Mouse (Mus musculus): ENCODE results near the gene Vax1. TPM values are rescaled to one million over a fixed set of nuclear protein-coding genes. Genes with fewer than 3 reads are reported as not detected.

The Vax1 gene
- total RNA-seq (2018; cell fraction: chromatin; rRNA removed): not detected
- total RNA-seq (2018; cell fraction: cytosol; rRNA removed): not detected
- not detected for total RNA-seq (2018; cell fraction: nucleus; rRNA removed)
- polyA plus RNA-seq (2018): not detected in 3 replicates

GRCm38 (mm10) chr19:59169936-59170765 lies at the start of gene Vax1:
Gene Vax1, minus strand, starts transcription at chr19:59170056.
- no peaks in the 10 kb centered on the region for H3K36me3 ChIP-seq (ENCODE audit: inconsistent target)
- no peaks in the 10 kb centered on the region for H3K79me2 ChIP-seq (ENCODE audit: inconsistent target)
- 1% methylated on average over 47 of the region's 54 CpGs for WGBS (ENCODE audit: missing documents)
- no peak within 1 kb of the TSS for H3K27ac ChIP-seq
- H3K4me3 ChIP-seq (ENCODE audit: inconsistent target): no peak within 1 kb of the TSS

- 71% methylated on average over 7 of the region's 8 CpGs for WGBS (ENCODE audit: missing documents)
- H3K4me3 ChIP-seq (ENCODE audit: inconsistent target): no peak within 1 kb of the TSS
- no peak within 1 kb of the TSS for H3K27ac ChIP-seq
- no peaks in the 10 kb centered on the region for H3K79me2 ChIP-seq (ENCODE audit: inconsistent target)
- no peaks in the 10 kb centered on the region for H3K36me3 ChIP-seq (ENCODE audit: inconsistent target)
Measured at GRCm38 (mm10) chr19:59218991-59219390, 49.1 kb upstream of the Vax1 start, which contains the start of gene Kcnk18. Gene Kcnk18, plus strand, starts transcription at chr19:59219214.

- Histone ChIP-seq H3K36me3 (ENCODE audit: inconsistent target) (no peaks in the 10 kb centered on the region), H3K79me2 (ENCODE audit: inconsistent target) (no peaks in the 10 kb centered on the region), H3K4me3 (ENCODE audit: inconsistent target) (no peak overlapping the region), H3K27ac (no peak overlapping the region)
- 93% methylated on average over 3 of the region's 3 CpGs for WGBS (ENCODE audit: missing documents)
Measured at GRCm38 (mm10) chr19:59216891-59217290, 47.0 kb upstream of the Vax1 start.

- Histone ChIP-seq H3K36me3 (ENCODE audit: inconsistent target) (no peaks in the 10 kb centered on the region), H3K27ac (no peak overlapping the region)
- WGBS (ENCODE audit: missing documents): 80% methylated on average over 2 of the region's 2 CpGs
Measured at GRCm38 (mm10) chr19:59208986-59209385, 39.1 kb upstream of the Vax1 start.

GRCm38 (mm10) chr19:59208475-59208874 lies 38.6 kb upstream of the Vax1 start:
- 39% methylated on average over 5 of the region's 5 CpGs for WGBS (ENCODE audit: missing documents)
- H3K79me2 ChIP-seq (ENCODE audit: inconsistent target): no peaks in the 10 kb centered on the region
- H3K36me3 ChIP-seq (ENCODE audit: inconsistent target): no peaks in the 10 kb centered on the region

More at GRCm38 (mm10) chr19:59208986-59209385, 39.1 kb upstream of the Vax1 start:
- Histone ChIP-seq H3K79me2 (ENCODE audit: inconsistent target) (no peaks in the 10 kb centered on the region), H3K4me3 (ENCODE audit: inconsistent target) (no peak overlapping the region)

GRCm38 (mm10) chr19:59198161-59198560 lies 28.3 kb upstream of the Vax1 start:
- Histone ChIP-seq H3K27ac (no peak overlapping the region), H3K79me2 (ENCODE audit: inconsistent target) (no peaks in the 10 kb centered on the region), H3K36me3 (ENCODE audit: inconsistent target) (no peaks in the 10 kb centered on the region), H3K4me3 (ENCODE audit: inconsistent target) (no peak overlapping the region)
- WGBS (ENCODE audit: missing documents): 15% methylated on average over 7 of the region's 7 CpGs

More at GRCm38 (mm10) chr19:59208475-59208874, 38.6 kb upstream of the Vax1 start:
- H3K27ac ChIP-seq: no peak overlapping the region
- H3K4me3 ChIP-seq (ENCODE audit: inconsistent target): no peak overlapping the region

- Histone ChIP-seq H3K27ac (no peak overlapping the region), H3K79me2 (ENCODE audit: inconsistent target) (no peaks in the 10 kb centered on the region), H3K36me3 (ENCODE audit: inconsistent target) (no peaks in the 10 kb centered on the region), H3K4me3 (ENCODE audit: inconsistent target) (no peak overlapping the region)
- WGBS (ENCODE audit: missing documents): 7% methylated on average over 15 of the region's 15 CpGs
Measured at GRCm38 (mm10) chr19:59196111-59196666, 26.3 kb upstream of the Vax1 start.

GRCm38 (mm10) chr19:59195181-59195770 lies 25.4 kb upstream of the Vax1 start:
- 15% methylated on average over 9 of the region's 9 CpGs for WGBS (ENCODE audit: missing documents)

GRCm38 (mm10) chr19:59193986-59194820 lies 24.3 kb upstream of the Vax1 start:
- Histone ChIP-seq H3K4me3 (ENCODE audit: inconsistent target) (no peak overlapping the region), H3K79me2 (ENCODE audit: inconsistent target) (no peaks in the 10 kb centered on the region), H3K27ac (no peak overlapping the region), H3K36me3 (ENCODE audit: inconsistent target) (no peaks in the 10 kb centered on the region)
- WGBS (ENCODE audit: missing documents): 3% methylated on average over 50 of the region's 50 CpGs

More at GRCm38 (mm10) chr19:59195181-59195770, 25.4 kb upstream of the Vax1 start:
- H3K4me3 ChIP-seq (ENCODE audit: inconsistent target): no peak overlapping the region
- H3K79me2 ChIP-seq (ENCODE audit: inconsistent target): no peaks in the 10 kb centered on the region
- no peaks in the 10 kb centered on the region for H3K36me3 ChIP-seq (ENCODE audit: inconsistent target)
- no peak overlapping the region for H3K27ac ChIP-seq

GRCm38 (mm10) chr19:59193456-59193855 lies 23.6 kb upstream of the Vax1 start:
- whole genome bisulfite sequencing (ENCODE audit: missing documents): 5% methylated on average over 9 of the region's 10 CpGs
- H3K27ac ChIP-seq: no peak overlapping the region
- H3K4me3 ChIP-seq (ENCODE audit: inconsistent target): no peak overlapping the region
- H3K79me2 ChIP-seq (ENCODE audit: inconsistent target): no peaks in the 10 kb centered on the region
- H3K36me3 ChIP-seq (ENCODE audit: inconsistent target): no peaks in the 10 kb centered on the region

GRCm38 (mm10) chr19:59192491-59192890 lies 22.6 kb upstream of the Vax1 start:
- Histone ChIP-seq H3K79me2 (ENCODE audit: inconsistent target) (no peaks in the 10 kb centered on the region), H3K36me3 (ENCODE audit: inconsistent target) (no peaks in the 10 kb centered on the region), H3K27ac (no peak overlapping the region), H3K4me3 (ENCODE audit: inconsistent target) (no peak overlapping the region)
- 25% methylated on average over 2 of the region's 2 CpGs for WGBS (ENCODE audit: missing documents)

- no peaks in the 10 kb centered on the region for H3K36me3 ChIP-seq (ENCODE audit: inconsistent target)
- WGBS (ENCODE audit: missing documents): 18% methylated on average over 4 of the region's 4 CpGs
Measured at GRCm38 (mm10) chr19:59191123-59191505, 21.3 kb upstream of the Vax1 start.

GRCm38 (mm10) chr19:59190431-59191122 lies 20.7 kb upstream of the Vax1 start:
- Histone ChIP-seq H3K27ac (no peak overlapping the region), H3K4me3 (ENCODE audit: inconsistent target) (no peak overlapping the region), H3K36me3 (ENCODE audit: inconsistent target) (no peaks in the 10 kb centered on the region), H3K79me2 (ENCODE audit: inconsistent target) (no peaks in the 10 kb centered on the region)
- 9% methylated on average over 8 of the region's 8 CpGs for WGBS (ENCODE audit: missing documents)

More at GRCm38 (mm10) chr19:59191123-59191505, 21.3 kb upstream of the Vax1 start:
- Histone ChIP-seq H3K27ac (no peak overlapping the region), H3K79me2 (ENCODE audit: inconsistent target) (no peaks in the 10 kb centered on the region), H3K4me3 (ENCODE audit: inconsistent target) (no peak overlapping the region)

- WGBS (ENCODE audit: missing documents): 46% methylated on average over 4 of the region's 4 CpGs
- H3K36me3 ChIP-seq (ENCODE audit: inconsistent target): no peaks in the 10 kb centered on the region
- H3K27ac ChIP-seq: no peak overlapping the region
- no peaks in the 10 kb centered on the region for H3K79me2 ChIP-seq (ENCODE audit: inconsistent target)
- no peak overlapping the region for H3K4me3 ChIP-seq (ENCODE audit: inconsistent target)
Measured at GRCm38 (mm10) chr19:59188981-59189380, 19.1 kb upstream of the Vax1 start.
